Mouse (Mus musculus): ENCODE data around the gene 4930415O20Rik.
A peak's percentile ranks its signal among the peaks of the same experiment; 100 is the strongest.

4930415O20Rik gene

GRCm38 (mm10) chr15:98606051-98606536, 35.3 kb downstream of the 4930415O20Rik start:
- DNase-seq (ENCODE audit: low spot score in 2 of 2) = peak; percentile 67 to 68

GRCm38 (mm10) chr15:98606739-98607138, 35.9 kb downstream of the 4930415O20Rik start:
- no peak for DNase-seq (ENCODE audit: low spot score in 2 of 2)

GRCm38 (mm10) chr15:98607557-98607956, 36.8 kb downstream of the 4930415O20Rik start:
- DNase-seq (ENCODE audit: low spot score in 2 of 2) = peak; percentile 89 to 91

GRCm38 (mm10) chr15:98608058-98608783, 37.4 kb downstream of the 4930415O20Rik start:
- DNase-seq (ENCODE audit: low spot score in 2 of 2) = peak in 1 of 2 experiments; percentile 71

- no peak for DNase-seq (ENCODE audit: low spot score in 2 of 2)
Measured at GRCm38 (mm10) chr15:98608784-98609250, 38.0 kb downstream of the 4930415O20Rik start.

- peak; percentile 78 to 82 for DNase-seq (ENCODE audit: low spot score in 2 of 2)
Measured at GRCm38 (mm10) chr15:98609331-98610130, 38.7 kb downstream of the 4930415O20Rik start, which contains the start of gene Adcy6. TSS of gene Adcy6 (minus strand) at chr15:98610076.

- no peak for DNase-seq (ENCODE audit: low spot score in 2 of 2)
Measured at GRCm38 (mm10) chr15:98610131-98610633, 39.4 kb downstream of the 4930415O20Rik start.

- no peak for DNase-seq (ENCODE audit: low spot score in 2 of 2)
Measured at GRCm38 (mm10) chr15:98612229-98612628, 41.4 kb downstream of the 4930415O20Rik start.

- DNase-seq (ENCODE audit: low spot score in 2 of 2) = no peak
Measured at GRCm38 (mm10) chr15:98614551-98614950, 43.7 kb downstream of the 4930415O20Rik start.

GRCm38 (mm10) chr15:98614971-98615370, 44.2 kb downstream of the 4930415O20Rik start:
- DNase-seq (ENCODE audit: low spot score in 2 of 2) = no peak

GRCm38 (mm10) chr15:98615751-98616150, 44.9 kb downstream of the 4930415O20Rik start:
- DNase-seq (ENCODE audit: low spot score in 2 of 2) = no peak

- no peak for DNase-seq (ENCODE audit: low spot score in 2 of 2)
Measured at GRCm38 (mm10) chr15:98616362-98617175, 45.8 kb downstream of the 4930415O20Rik start.

- peak in 1 of 2 experiments; percentile 78 for DNase-seq (ENCODE audit: low spot score in 2 of 2)
Measured at GRCm38 (mm10) chr15:98617176-98617537, 46.4 kb downstream of the 4930415O20Rik start.

GRCm38 (mm10) chr15:98622199-98622598, 51.4 kb downstream of the 4930415O20Rik start:
- DNase-seq (ENCODE audit: low spot score in 2 of 2) = no peak

GRCm38 (mm10) chr15:98622721-98623120, 51.9 kb downstream of the 4930415O20Rik start:
- no peak for DNase-seq (ENCODE audit: low spot score in 2 of 2)

GRCm38 (mm10) chr15:98623361-98623821, 52.6 kb downstream of the 4930415O20Rik start:
- DNase-seq (ENCODE audit: low spot score in 2 of 2) = no peak

- no peak for DNase-seq (ENCODE audit: low spot score in 2 of 2)
Measured at GRCm38 (mm10) chr15:98626078-98626477, 55.3 kb downstream of the 4930415O20Rik start.

GRCm38 (mm10) chr15:98626487-98627212, 55.8 kb downstream of the 4930415O20Rik start:
- no peak for DNase-seq (ENCODE audit: low spot score in 2 of 2)

- DNase-seq (ENCODE audit: low spot score in 2 of 2) = no peak
Measured at GRCm38 (mm10) chr15:98628589-98629254, 57.9 kb downstream of the 4930415O20Rik start.

GRCm38 (mm10) chr15:98629464-98629863, 58.7 kb downstream of the 4930415O20Rik start:
- DNase-seq (ENCODE audit: low spot score in 2 of 2) = no peak

Data from heart, adult 9 months (tissue).